Mouse (Mus musculus) ovary, postnatal 10 days (tissue): ENCODE measurements around the gene Arhgap25.
"Not testable (repeated sequence)": the region's sequence is repeated elsewhere in the genome, so short reads cannot be mapped to it uniquely, and the experiment has no call there.

ENCODE experiments used
- DNase-seq: peaks from one replicate; pipeline ENCODE4 v3.0.0; 2022; ENCODE audit warnings: low spot score

Gene Arhgap25

DNA sequence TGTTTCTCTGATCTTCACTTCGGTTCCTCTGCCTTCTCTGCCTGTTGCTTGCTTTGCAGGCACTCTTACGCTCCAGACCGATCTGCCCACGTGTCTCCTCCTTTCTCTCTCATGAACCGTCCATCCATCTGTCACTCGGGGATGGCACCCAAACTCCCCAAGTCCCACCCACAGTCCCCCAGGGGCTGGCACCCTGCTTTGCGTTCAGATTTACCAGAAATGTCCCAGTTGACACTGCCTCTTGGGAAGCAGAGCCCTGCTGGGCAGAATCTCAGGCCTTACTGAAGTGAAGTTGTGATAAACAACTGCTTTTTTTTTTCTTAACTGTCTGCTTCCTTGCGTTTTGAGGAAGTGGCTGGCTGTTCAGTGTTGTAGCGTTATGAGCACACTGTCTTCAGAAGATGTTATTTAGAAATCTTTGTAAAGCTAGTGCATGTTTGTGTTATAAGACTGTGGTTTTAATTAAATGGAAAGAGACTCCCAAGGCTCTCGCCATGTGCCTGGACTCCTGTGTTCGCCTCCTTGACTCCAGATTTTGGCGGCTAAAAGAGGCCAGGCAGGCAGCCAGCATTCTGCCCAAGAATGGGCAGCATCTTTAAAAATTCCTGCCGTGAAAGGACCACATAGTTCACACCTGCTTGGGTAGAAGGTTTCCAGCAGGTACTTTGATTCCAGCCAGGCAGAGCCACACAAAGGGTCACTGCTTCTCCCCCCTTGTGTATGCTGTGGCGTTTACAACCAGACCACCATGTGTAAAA, at the start of gene Arhgap25:
Arhgap25 (minus strand) TSS at position 307 of the 758 bp plus-strand sequence.
- no peak for DNase-seq

DNA sequence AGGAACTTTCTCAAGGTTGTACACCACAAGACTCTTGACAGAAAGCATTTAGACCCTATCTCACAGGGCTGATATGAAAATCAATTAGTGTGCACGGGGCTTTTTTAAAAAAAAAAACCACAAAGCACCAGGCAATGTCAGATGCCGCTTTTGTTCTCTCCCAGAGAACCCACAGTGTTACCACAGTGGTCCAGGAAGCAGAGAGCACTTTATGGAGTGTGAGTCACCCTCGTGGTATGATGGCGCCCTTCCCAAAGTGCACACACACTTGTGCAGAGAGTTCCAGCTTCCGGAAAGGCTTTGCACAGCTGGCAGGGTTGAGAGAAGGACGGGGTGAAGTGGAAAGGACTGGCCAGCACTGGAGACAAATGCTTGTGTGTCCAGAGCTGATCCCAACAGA, 49.4 kb upstream of the Arhgap25 start:
- no peak for DNase-seq

DNA sequence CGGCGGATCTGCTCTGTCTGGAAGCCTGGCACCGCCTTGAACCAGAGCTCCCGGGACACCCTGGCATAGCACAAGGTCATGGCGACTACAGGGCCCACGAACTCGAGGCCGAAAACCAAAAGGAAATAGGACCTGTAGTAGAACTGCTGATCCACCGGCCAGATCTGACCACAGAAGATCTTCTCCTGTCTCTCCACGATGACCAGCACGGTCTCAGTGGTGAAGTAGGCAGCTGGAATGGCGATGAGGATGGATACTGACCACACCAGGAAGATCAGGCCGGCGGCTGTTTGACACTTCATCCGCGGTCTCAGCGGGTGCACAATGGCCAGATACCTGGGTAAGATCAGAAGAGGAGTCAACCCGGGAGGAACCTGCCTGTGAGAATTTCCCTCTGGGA, 48.5 kb upstream of the Arhgap25 start:
- no peak for DNase-seq

DNA sequence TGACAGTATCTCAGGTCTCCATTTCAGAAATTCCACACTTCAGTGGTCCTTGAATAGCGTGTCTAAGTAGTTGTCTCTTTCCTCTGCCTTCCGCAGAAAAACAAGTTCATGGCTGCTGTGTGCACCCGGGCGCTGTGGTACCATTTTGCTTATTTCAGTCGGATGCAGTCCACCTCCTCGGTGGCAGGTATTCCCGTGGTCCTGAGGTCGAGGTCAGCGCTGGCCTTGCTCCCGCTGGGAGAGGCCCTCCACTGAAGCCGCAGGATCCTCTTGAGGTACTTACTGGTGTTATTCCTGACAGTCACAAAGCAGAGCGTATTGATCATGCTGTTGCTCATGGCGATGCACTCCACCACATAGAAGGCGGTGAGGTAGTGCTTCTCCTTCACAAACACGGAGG, 48.0 kb upstream of the Arhgap25 start:
- no peak for DNase-seq

DNA sequence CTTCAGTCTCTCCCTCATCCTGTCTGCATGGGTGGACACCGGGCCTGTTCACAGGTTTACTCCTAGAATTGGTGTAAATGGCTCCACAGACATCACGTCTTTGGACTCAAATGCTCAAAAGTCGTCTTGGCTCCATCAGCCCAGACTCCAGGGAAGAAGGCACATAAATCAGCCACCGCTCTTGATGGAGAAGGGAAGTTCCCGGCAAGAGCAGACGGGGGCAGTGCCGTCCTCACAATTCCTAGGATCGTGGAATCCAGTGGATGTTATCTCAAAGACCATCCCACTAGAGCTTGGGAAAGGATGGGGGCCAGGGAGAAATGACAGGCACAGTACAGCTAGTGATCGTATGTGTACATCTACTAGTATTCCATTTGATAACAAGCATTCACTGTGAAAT, 45.2 kb upstream of the Arhgap25 start:
- no peak for DNase-seq

DNA sequence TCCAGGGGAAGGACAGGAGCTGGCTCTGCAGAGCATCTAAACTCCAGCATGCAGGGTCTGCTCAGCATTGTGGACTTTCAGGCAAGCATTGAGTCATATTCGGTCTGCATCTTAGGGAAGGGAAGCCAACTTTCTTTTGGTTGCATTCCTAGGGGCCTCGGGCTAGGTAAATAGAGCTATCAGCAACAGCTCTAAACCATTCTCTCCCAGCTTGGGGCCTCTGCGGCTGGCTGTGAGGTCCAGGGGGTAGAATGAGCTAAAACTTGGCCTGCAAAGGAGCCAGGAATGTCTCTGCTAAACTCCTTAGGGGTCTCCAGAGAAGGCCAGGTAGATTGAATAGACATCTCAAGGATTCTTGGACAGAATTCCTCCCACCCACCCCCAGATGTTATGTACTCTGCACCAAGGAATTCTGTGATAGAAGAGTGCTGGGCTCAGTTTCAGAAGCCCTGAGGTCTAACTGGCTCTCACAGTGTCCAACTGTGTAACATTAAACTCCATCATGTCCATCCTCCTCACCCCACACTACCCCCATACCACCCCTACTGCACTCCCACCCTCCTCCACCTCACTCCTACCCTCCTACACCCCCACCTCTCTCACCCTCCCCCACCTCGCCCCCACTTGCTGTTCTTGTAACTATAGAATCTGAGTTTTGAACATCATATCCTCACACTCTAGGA, 43.7 kb upstream of the Arhgap25 start:
- no peak for DNase-seq

DNA sequence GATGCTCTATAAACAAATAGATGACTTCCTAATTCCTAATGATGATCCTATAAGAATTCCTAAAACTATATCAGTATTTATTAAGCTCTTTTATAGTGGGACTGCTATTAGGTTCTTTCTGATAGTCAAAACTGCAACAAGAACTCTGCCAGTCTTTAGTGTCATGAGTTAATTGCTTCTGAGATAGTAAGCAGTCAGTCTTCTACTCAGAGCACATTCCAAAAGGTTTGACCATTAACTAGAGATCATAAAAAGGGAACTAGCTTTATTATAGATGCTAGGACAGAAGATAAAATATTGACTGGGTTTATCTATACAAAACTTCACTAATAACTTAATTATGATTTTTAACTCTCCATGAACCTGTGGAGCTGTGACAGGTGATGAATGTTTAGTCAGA, 38.8 kb upstream of the Arhgap25 start:
- DNase-seq, result not testable (repeated sequence)

DNA sequence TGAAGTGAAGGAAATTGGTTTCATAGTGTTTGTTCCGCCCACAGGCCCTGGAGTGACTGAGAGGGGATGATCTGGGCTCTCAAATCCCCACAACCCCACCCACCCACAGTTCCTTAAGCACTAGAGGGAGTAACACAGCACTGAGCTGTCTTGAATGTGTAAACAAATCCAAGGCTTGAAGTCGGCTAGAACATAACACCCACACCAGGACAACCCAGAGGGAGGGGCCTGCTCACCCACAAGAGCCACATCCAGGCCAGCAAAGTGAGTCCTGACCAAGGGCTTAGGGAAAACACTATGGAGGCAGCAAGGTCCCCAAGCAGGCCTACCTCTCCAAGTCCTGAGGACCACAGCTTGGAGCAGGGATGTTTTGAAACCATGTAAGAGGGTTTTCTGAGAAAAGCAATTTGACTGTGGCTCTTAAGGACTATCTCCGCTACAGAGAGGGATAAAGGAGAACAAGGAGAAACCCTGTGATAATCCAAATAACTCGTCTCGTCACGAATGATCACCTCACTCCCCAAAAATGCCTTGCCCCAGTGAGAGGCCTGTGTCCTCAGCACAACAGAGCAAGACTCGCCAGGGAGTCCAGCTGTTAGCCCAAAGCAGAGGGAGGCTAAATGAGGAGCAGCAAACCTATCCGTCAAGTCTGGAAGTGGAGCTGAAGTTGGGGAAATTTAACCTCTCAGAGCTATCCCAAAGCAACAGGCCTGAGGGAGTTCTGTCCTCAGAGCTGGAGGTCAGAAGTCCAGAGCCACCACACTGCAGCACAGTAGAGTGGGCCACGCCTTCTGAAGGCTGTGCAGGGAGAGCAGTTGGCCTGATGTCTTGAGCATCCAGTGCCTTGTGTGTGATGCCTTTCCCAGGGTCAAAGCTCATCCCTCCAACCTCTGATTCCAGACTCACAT, 34.9 kb upstream of the Arhgap25 start:
- DNase-seq, result no peak

DNA sequence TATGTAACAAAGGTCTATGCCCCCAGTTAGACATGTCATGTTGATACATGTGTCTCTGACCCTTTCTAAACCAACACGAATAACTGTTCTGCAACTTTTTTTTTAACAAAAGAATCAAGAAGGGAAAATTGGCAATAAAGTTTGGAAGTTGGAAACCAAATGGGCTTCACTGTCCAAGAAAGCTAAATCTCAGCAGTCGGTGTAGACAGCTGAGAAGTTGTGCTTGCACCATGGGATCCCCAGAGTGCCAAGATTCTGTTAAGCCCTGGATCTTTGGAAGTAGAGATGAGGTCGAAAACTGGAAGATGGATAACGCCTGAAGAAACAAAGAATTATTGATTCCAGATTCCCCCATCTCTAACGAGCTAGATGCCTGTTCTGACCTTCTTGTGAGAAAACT, 32.1 kb upstream of the Arhgap25 start:
- DNase-seq, result no peak

DNA sequence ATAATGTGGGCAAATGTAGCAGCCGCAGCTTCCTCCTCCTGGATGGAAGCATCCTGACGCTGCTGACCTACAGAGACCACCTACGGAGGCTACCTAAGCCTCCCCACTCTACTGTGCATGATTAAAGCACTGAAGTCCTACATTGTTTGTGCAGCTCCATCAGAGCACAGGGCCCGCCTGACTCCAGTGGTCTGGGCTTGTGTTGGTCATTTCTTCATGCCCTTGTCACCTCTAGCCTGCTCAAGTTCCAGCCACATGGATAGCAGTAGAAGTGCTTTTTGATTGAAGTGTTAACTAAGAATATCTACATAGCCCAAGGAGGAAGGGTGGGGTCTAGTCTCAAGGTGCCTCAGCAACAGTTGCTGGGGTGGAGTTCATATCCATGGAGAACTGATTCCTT, 31.3 kb upstream of the Arhgap25 start:
- DNase-seq, result no peak

DNA sequence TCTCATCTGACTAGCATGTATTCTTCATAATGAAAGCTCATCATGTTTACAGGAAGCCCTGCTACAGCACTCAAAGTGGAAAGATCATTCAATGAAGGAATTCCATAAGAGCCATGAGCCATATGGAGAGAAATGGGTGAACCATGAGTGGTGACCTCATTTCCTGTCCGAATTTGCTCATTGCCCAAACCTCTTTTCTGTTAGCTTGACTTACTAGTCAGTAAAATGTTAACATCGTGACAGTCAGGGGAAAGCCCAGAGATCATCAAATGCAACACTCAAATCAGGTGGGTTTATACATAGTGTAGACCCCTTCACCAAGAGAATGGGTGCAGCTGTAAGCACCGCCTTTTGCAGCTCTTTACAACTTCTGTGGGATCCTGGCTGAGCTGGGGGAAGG, 20.7 kb upstream of the Arhgap25 start:
- no peak for DNase-seq

DNA sequence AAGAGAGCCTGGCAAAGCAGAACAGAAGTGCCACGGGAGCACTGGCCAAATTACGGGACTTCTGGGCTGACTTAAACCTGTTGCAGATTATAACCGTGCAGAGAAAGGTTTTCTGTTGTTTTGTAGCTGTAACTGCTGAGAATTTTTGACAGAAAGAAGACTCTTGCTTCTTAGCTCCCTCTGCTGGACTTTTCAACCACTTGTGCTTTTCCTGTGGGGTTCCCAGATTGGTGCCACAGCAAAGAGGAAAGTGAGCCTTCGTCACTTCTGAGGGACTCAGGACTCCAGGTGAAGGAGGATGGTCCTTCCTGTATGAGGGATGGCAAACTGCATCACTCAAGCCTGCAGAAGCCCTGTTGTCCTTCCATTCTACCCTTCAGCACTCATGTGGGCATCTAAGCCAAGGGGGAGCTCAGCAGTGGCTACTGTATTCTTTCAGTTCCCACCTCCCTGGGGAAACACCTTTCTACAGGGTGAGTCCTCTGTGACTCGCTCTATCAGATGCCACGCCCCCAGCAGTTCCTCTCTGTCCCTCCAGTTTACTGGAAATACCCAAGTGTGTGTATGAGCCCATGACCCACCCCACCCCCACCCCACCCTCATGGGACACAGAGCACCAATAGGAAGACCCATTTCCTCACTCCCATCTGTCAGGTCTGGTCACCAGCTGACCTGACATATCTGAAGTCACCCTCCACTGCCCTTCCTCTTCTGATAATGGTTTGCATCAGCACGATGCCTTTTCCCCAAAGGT, 19.2 kb upstream of the Arhgap25 start:
- no peak for DNase-seq

DNA sequence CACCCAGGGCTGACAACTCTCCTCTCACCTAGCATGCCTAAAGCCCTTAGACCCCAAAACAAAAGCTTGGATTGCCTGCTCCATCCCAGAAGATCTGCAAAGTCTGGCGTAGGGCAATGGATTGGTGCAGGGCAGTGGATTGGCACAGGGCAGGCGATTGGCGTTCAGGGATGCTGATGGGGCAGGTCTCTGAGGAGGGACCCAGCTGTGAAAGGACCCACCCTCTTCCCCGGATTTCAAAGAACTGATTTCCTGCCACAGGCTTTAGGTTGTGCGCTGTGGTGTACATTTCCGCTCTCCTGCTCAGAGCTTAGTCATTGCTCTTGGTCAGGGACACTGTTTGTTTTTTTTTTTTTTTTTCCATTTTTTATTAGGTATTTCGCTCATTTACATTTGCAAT, 14.8 kb upstream of the Arhgap25 start:
- no peak for DNase-seq

DNA sequence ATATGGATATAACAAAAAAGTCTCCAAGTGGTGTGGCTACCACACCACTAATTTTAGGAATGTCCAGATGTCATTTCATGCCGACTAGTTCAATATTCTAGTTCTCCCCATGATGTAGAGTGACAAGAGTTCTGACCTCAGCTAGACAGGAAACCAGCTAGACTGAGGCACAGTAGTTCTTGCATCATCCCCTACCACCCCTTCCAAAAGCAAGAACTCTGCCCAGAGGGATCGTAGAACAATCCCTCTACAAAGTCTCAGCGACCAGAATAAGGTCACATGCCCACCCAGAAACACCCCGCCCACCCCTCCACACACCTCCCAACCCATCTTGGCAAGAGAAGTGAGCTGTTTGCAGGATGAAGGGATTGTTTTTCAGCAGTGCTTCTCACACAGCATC, 14.4 kb upstream of the Arhgap25 start:
- DNase-seq, result no peak

DNA sequence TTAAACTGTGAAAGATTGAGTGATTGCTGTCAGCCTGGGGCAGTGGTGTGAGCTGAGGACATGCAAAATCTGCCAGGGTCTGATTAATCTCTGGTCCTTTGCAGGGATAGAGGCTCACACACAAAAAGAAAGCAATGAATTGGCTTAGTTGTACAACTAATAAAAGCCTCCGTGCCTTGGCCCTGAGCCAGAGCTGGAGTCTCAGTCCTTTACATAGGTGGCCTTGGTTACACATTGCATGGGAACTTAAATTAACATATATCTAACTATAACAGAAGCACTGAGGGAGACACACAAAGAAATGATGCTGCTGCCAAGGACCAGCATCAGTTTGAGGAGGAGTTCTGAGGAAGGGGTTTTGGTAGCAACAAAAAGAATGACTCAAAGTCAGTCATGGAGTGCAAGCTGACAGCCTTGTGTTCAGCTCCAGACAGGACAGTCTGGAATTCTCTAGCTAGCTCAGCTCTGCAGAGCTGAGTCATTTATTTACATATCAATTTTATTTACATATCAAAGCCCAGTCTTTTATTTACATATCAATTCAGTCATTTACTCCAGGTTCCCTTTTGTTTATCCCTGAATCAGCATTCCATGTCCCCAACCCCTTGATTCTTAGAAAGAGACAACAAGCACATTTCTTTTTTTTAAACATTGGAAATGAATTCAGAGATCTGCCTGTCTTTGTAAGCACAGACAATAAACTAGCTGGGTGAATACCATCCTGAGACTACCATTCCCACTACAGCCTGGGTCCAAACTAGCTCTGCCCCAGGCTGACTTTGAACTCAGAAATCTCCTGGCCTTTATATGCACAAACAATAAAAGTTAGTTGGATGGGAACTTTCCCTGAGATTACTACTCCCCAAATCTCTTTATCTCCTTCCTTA, 12.5 kb upstream of the Arhgap25 start:
- DNase-seq, result no peak

DNA sequence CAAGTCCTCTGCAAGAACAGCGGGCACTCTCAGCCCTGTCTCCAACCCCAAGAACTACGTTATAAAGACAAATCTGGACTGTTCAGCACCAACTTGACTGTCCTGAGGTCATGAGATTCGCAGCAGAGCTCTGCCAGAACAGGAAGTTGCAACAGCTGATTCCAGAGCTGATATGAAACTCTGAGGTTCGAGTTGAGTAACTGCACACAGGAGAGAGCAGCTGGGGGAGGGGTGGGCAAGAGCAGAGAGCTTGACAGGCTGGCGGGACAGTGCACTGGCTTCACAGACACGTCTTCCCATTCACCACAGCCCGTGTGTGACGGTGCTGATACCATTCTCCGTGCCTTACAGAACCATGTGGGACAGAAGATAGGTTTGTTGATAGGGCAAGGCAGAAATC, 9.0 kb upstream of the Arhgap25 start:
- no peak for DNase-seq

DNA sequence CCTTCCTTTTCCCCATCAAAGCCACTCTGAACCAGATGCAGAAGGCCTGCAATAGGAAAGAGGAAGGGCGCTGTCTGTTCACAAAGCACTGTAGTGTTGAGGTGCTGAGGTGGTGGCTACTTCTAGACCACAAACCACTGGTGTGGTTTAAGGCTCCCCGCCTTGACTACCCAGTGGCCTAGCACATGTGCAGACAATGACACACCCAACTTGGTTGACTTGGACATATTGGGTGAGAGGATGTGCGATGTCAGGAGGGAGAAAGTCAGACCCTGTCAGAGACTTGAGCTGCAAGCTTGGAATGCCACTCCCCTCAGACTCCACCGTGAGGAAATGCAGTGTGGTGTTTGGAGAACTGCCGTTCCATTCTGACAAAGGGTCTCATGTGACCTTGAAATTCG, 8.1 kb upstream of the Arhgap25 start:
- DNase-seq, result no peak

DNA sequence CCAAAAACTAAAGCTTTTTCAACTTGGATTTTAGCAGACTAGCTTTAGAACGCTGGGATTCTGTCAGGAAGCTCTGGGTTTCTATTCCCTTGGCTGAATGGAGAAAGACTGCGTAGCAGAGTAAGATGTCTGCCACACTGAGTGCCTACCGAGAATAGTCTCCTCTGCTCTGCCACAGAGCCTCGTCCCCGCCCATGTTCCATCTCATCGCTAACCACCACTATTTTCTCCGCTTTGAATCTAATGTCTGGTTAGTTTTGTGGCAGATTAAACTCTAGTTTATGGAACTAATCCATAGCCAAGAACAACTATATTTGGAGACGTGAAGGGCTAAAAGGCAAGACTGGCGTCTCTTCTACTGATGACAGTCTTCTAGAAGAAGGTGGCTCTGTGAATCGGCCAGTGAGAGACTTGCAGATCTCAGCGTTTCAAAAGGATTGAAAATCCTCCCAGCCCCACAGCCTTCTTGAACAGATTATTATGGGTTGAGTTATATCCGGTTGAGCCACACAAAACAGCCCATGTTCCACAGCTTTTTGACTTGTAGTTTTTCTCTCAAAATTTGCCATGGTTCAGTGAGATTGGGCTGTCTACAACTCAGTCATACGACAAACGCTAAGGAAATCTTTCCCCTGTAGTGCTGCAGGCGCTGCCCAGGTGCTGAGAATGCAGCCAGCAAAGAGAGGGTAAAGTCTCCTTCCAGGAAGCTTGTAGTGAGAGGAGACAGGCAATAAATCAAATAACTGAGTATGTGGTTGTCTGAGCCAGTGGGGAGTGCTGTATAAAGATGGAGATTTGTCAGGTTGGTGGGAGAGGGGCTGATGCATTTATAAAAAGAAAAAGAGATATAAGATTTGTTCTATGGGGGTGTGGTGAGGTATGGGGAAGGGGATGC, 5.6 kb upstream of the Arhgap25 start:
- no peak for DNase-seq

DNA sequence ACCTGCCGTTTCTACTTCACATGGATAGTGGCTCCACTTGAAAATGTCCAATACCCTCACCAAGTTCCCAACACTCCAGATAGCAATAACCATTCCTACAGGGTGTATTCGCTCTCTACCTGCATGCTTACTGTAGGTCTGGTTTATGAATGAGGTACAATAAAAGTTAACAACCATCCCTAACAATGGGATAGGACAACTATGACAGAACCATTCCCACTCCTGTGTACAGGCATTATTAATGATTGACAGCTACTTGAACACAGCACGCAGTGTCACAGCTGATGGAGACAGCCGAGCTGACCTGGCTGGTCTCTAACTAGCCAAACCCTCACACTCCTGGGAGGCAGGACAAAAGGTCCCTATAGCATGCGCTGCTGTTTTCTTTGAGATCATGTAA, 4.6 kb upstream of the Arhgap25 start:
- DNase-seq, result no peak

DNA sequence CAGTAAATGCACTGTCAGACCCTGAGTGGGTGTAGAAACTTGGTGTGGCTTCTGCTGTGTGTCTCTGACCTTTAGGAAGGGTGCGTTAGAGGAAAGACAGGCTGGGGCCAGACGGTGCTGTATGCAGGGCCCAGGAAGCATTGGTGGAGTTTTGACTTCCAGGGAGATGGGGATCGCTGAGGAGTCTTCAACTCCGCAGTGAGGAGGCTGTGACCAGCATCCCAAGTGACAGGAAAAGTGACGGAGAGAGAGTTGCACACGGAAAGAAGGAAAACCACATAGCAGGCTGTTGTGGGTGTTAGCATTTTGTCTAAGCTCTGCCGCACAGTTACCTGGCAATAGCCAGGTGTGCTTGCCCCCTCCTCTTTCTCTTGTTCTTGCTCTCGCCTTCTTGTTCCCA, 3.2 kb upstream of the Arhgap25 start:
- no peak for DNase-seq
